Mouse (Mus musculus) gastrocnemius, postnatal 10 days (tissue): ENCODE results near the gene 4933415A04Rik. TPM values are rescaled to one million over a fixed set of nuclear protein-coding genes. Genes with fewer than 3 reads are reported as not detected.

Experiments
- DNase-seq: peaks from one replicate; pipeline ENCODE4 v3.0.0; 2021; ENCODE audit warnings: mixed read lengths
- long read RNA-seq, 2 experiments: library from polyadenylated mRNA; stranded (forward); transcript quantifications; one replicate each; pipeline ENCODE4 v2.0.0; 2021
- total RNA-seq, 2 experiments: library from RNA; stranded (reverse); gene quantifications; 2 replicates each; pipeline ENCODE4 v1.2.3; 2021

4933415A04Rik gene
- total RNA-seq, result under 1 TPM; 0.26 to 0.45 TPM
- long read RNA-seq, experiment 1, result 0 reads
- long read RNA-seq, experiment 2, result 0 reads

- peak; percentile 82 for DNase-seq
Observed at GRCm38 (mm10) chr11:43586324-43587090, at the start of gene 4933415A04Rik. Gene 4933415A04Rik (plus strand): TSS chr11:43587040.

GRCm38 (mm10) chr11:43537074-43537473 lies 49.8 kb upstream of the 4933415A04Rik start:
- no peak for DNase-seq

- no peak for DNase-seq
Observed at GRCm38 (mm10) chr11:43539863-43540262, 47.0 kb upstream of the 4933415A04Rik start.

GRCm38 (mm10) chr11:43543711-43544466 lies 43.0 kb upstream of the 4933415A04Rik start:
- DNase-seq, result no peak

- DNase-seq, result no peak
Observed at GRCm38 (mm10) chr11:43544819-43545218, 42.0 kb upstream of the 4933415A04Rik start.

- DNase-seq, result no peak
Observed at GRCm38 (mm10) chr11:43545873-43546475, 40.9 kb upstream of the 4933415A04Rik start.

GRCm38 (mm10) chr11:43546678-43547077 lies 40.2 kb upstream of the 4933415A04Rik start:
- DNase-seq, result no peak

- peak; percentile 37 for DNase-seq
Observed at GRCm38 (mm10) chr11:43548148-43548547, 38.7 kb upstream of the 4933415A04Rik start.

GRCm38 (mm10) chr11:43548657-43549435 lies 38.0 kb upstream of the 4933415A04Rik start:
- DNase-seq, result no peak

GRCm38 (mm10) chr11:43549701-43550100 lies 37.1 kb upstream of the 4933415A04Rik start:
- peak; percentile 17 for DNase-seq

GRCm38 (mm10) chr11:43551756-43552155 lies 35.1 kb upstream of the 4933415A04Rik start:
- DNase-seq, result no peak

- no peak for DNase-seq
Observed at GRCm38 (mm10) chr11:43552675-43553074, 34.2 kb upstream of the 4933415A04Rik start.

- no peak for DNase-seq
Observed at GRCm38 (mm10) chr11:43556538-43556937, 30.3 kb upstream of the 4933415A04Rik start.

- DNase-seq, result no peak
Observed at GRCm38 (mm10) chr11:43559515-43560292, 27.1 kb upstream of the 4933415A04Rik start.

- no peak for DNase-seq
Observed at GRCm38 (mm10) chr11:43563654-43564244, 23.1 kb upstream of the 4933415A04Rik start.

- DNase-seq, result no peak
Observed at GRCm38 (mm10) chr11:43565414-43565813, 21.4 kb upstream of the 4933415A04Rik start.

GRCm38 (mm10) chr11:43565852-43566251 lies 21.0 kb upstream of the 4933415A04Rik start:
- DNase-seq, result no peak

GRCm38 (mm10) chr11:43566696-43567095 lies 20.1 kb upstream of the 4933415A04Rik start:
- DNase-seq, result no peak

- DNase-seq, result peak; percentile 34
Observed at GRCm38 (mm10) chr11:43568263-43568662, 18.6 kb upstream of the 4933415A04Rik start.

- no peak for DNase-seq
Observed at GRCm38 (mm10) chr11:43569188-43569587, 17.7 kb upstream of the 4933415A04Rik start.

- DNase-seq, result peak; percentile 58
Observed at GRCm38 (mm10) chr11:43569595-43569994, 17.2 kb upstream of the 4933415A04Rik start.
